Mouse (Mus musculus) embryonic facial prominence, embryonic 11.5 days (tissue): ENCODE results near the gene Ret. TPM values are rescaled to one million over a fixed set of nuclear protein-coding genes. Genes with fewer than 3 reads are reported as not detected.

Source experiments
- ATAC-seq: fragments of 200-750 bp; cut with Nextera tagmentation; replicated peaks from 2 replicates; pipeline ENCODE4 v1.8.0; 2017; ENCODE audit warnings: low read depth; ENCODE audit not compliant: insufficient number of reproducible peaks, low FRiP score, low TSS enrichment
- DNase-seq: peaks from one replicate; pipeline ENCODE4 v3.0.0-alpha.2; 2015; ENCODE audit warnings: low spot score
- H3K27ac ChIP-seq: fragments of 300-500 bp; sonication (generic); replicated peaks from 2 replicates; pipeline ENCODE4 v1.5.1; 2014; ENCODE audit warnings: mild to moderate bottlenecking, low read depth, low read length, control low read depth
- H3K27me3 ChIP-seq: fragments of 300-500 bp; sonication (generic); 2 replicates; pipeline ENCODE4 v1.6.1; 2014; ENCODE audit warnings: mild to moderate bottlenecking, low read length, moderate library complexity, mixed read lengths; ENCODE audit not compliant: control insufficient read depth, insufficient read depth
- H3K36me3 ChIP-seq: fragments of 300-500 bp; sonication (generic); replicated peaks from 2 replicates; pipeline ENCODE4 v1.6.1; 2014; ENCODE audit warnings: low read depth, mild to moderate bottlenecking, low read length, moderate library complexity, mixed read lengths; ENCODE audit not compliant: control insufficient read depth, insufficient read depth
- H3K4me1 ChIP-seq: fragments of 300-500 bp; sonication (generic); 2 replicates; pipeline ENCODE4 v1.6.1; 2014; ENCODE audit warnings: low read length, mixed read lengths; ENCODE audit not compliant: control insufficient read depth, insufficient read depth
- H3K4me2 ChIP-seq: fragments of 300-500 bp; sonication (generic); 2 replicates; pipeline ENCODE4 v1.6.1; 2014; ENCODE audit warnings: low read depth, mild to moderate bottlenecking, control low read depth, low read length, moderate library complexity
- H3K4me3 ChIP-seq: fragments of 300-500 bp; sonication (generic); 2 replicates; pipeline ENCODE4 v1.5.1; 2014; ENCODE audit warnings: low read depth, low read length, control low read depth
- H3K9ac ChIP-seq: fragments of 300-500 bp; sonication (generic); replicated peaks from 2 replicates; pipeline ENCODE4 v1.6.1; 2014; ENCODE audit warnings: mild to moderate bottlenecking, control low read depth, low read length
- H3K9me3 ChIP-seq: fragments of 300-500 bp; sonication (generic); replicated peaks from 2 replicates; pipeline ENCODE4 v1.6.1; 2016; ENCODE audit warnings: mild to moderate bottlenecking, low read length, inconsistent platforms, mixed read lengths; ENCODE audit not compliant: control insufficient read depth
- WGBS: fragments of 180-500 bp; shearing (Covaris S2); extraction: QIAGEN DNeasy Blood & Tissue Kit; methylation state at CpG from one replicate; pipeline ENCODE4 v1.1.7; 2014; 5-methylcytosine and 5-hydroxymethylcytosine counted together
- polyA plus RNA-seq: library from polyadenylated mRNA; unstranded; fragments of >200 nt; fragmentation: Nextera tagmentation; extraction: Ambion mirVana; gene quantifications from 2 replicates; pipeline ENCODE4 v1.2.1, GENCODE M21; 2014

The Ret gene
- polyA plus RNA-seq, 1 experiment from 2014 or later: 1.6 TPM

GRCm38 (mm10) chr6:118127827-118128487 is 69.6 kb downstream of the Ret start:
- H3K4me2 ChIP-seq: no peak overlapping the region
- H3K9ac ChIP-seq: no peak overlapping the region
- ATAC-seq (no peak), DNase-seq (no peak)
- no peaks in the 10 kb centered on the region for H3K4me1 ChIP-seq
- no peak overlapping the region for H3K4me3 ChIP-seq
- H3K27ac ChIP-seq: no peak overlapping the region
- WGBS: 80% methylated on average over 6 of the region's 6 CpGs
- H3K9me3 ChIP-seq: no peaks in the 10 kb centered on the region
- H3K27me3 ChIP-seq: no peaks in the 10 kb centered on the region
- no peaks in the 10 kb centered on the region; the same call in 1 of the 2 replicates for H3K36me3 ChIP-seq

- DNase-seq (no peak), ATAC-seq (no peak)
- Histone ChIP-seq H3K27ac (no peak overlapping the region), H3K9me3 (no peaks in the 10 kb centered on the region), H3K4me1 (no peaks in the 10 kb centered on the region), H3K27me3 (no peaks in the 10 kb centered on the region), H3K4me3 (no peak overlapping the region), H3K4me2 (no peak overlapping the region), H3K36me3 (no peaks in the 10 kb centered on the region; the same call in 1 of the 2 replicates), H3K9ac (no peak overlapping the region)
- 71% methylated on average over 7 of the region's 7 CpGs for whole genome bisulfite sequencing
Observed at GRCm38 (mm10) chr6:118127198-118127597, 70.3 kb downstream of the Ret start.

GRCm38 (mm10) chr6:118126577-118126976 is 70.9 kb downstream of the Ret start:
- Histone ChIP-seq H3K4me3 (no peak overlapping the region), H3K9ac (no peak overlapping the region), H3K9me3 (no peaks in the 10 kb centered on the region), H3K4me2 (no peak overlapping the region), H3K36me3 (no peaks in the 10 kb centered on the region; the same call in 1 of the 2 replicates), H3K27me3 (no peaks in the 10 kb centered on the region), H3K4me1 (no peaks in the 10 kb centered on the region), H3K27ac (no peak overlapping the region)
- DNase-seq (no peak), ATAC-seq (no peak)

GRCm38 (mm10) chr6:118122767-118123166 is 74.8 kb downstream of the Ret start:
- H3K27ac ChIP-seq: no peak overlapping the region
- ATAC-seq: no peak
- no peak overlapping the region for H3K9ac ChIP-seq
- no peak overlapping the region for H3K4me2 ChIP-seq
- no peaks in the 10 kb centered on the region for H3K4me1 ChIP-seq
- no peaks in the 10 kb centered on the region for H3K27me3 ChIP-seq
- no peak overlapping the region for H3K4me3 ChIP-seq
- no peaks in the 10 kb centered on the region; the same call in 1 of the 2 replicates for H3K36me3 ChIP-seq
- 83% methylated on average over 1 of the region's 1 CpGs for WGBS
- H3K9me3 ChIP-seq: no peaks in the 10 kb centered on the region
- no peak for DNase-seq

GRCm38 (mm10) chr6:118111810-118112209 is 85.7 kb downstream of the Ret start:
- no peak overlapping the region for H3K9ac ChIP-seq
- H3K4me1 ChIP-seq: no peaks in the 10 kb centered on the region
- no peak overlapping the region for H3K4me2 ChIP-seq
- H3K36me3 ChIP-seq: no peaks in the 10 kb centered on the region
- DNase-seq (no peak), ATAC-seq (no peak)
- WGBS: 64% methylated on average over 1 of the region's 1 CpGs
- no peak overlapping the region for H3K4me3 ChIP-seq
- H3K9me3 ChIP-seq: no peaks in the 10 kb centered on the region
- H3K27me3 ChIP-seq: no peaks in the 10 kb centered on the region
- no peak overlapping the region for H3K27ac ChIP-seq

Other genes with a start within 250 kb of the Ret start
- gene Rasgef1a, start 186.3 kb downstream of the Ret start, polyA plus RNA-seq: 0.24 and 0.31 TPM in 2 replicates
- 11.4 and 14.0 TPM in 2 replicates for gene Csgalnact2, start 58.6 kb downstream of the Ret start, polyA plus RNA-seq
- gene Bms1, start 221.8 kb upstream of the Ret start, polyA plus RNA-seq: 53.3 and 54.3 TPM in 2 replicates